Mouse (Mus musculus): ENCODE data around the gene 1700016D06Rik. TPM values are rescaled to one million over a fixed set of nuclear protein-coding genes. Genes with fewer than 3 reads are reported as not detected.

1700016D06Rik gene
- total RNA-seq (2012; rRNA removed) (not detected in 2 replicates), polyA plus RNA-seq (2012; ENCODE audit: insufficient read depth in 1 of 2, insufficient read length in 2 of 2, low read depth in 1 of 2, low replicate concordance in 2 of 2, missing spikeins in 1 of 2) (not detected)

- no peak within 1 kb of the TSS for H3K9ac ChIP-seq (ENCODE audit: control insufficient read depth, low read depth, low read length, poor library complexity, severe bottlenecking)
- TF ChIP-seq GABPA (IDR thresholded peaks at IDR 0.05; ENCODE audit: low read depth, low read length): no peak
- TF ChIP-seq POLR2A (IDR thresholded peaks at IDR 0.05; ENCODE audit: control insufficient read depth in 1 of 2, insufficient read depth in 1 of 2, low read depth in 1 of 2, low read length in 2 of 2, poor library complexity in 1 of 2): no peak
- no peak for TF ChIP-seq ZKSCAN1 (IDR thresholded peaks at IDR 0.05; ENCODE audit: low read depth, low read length)
- TF ChIP-seq E2F4 (IDR thresholded peaks at IDR 0.05; ENCODE audit: borderline replicate concordance, low read depth, low read length): no peak
- TF ChIP-seq POLR2AphosphoS2 (IDR thresholded peaks at IDR 0.05; ENCODE audit: low read length): no peak
- TF ChIP-seq CTCF (IDR thresholded peaks at IDR 0.05 in 2 of 3, conservative IDR thresholded peaks at IDR 0.05 in 1 of 3; ENCODE audit: control insufficient read depth in 1 of 3, insufficient read depth in 1 of 3, low read depth in 2 of 3, low read length in 3 of 3, poor library complexity in 1 of 3, severe bottlenecking in 1 of 3): no peak
- TF ChIP-seq ELF1 (IDR thresholded peaks at IDR 0.05; ENCODE audit: low read depth, low read length): no peak
- no peak for TF ChIP-seq UBTF (IDR thresholded peaks at IDR 0.05; ENCODE audit: borderline replicate concordance, insufficient read depth, low read depth, low read length)
- TF ChIP-seq MEF2A (IDR thresholded peaks at IDR 0.05; ENCODE audit: extremely low read depth, insufficient replicate concordance, low read depth, low read length, poor library complexity, severe bottlenecking): no peak
- TF ChIP-seq POLR2AphosphoS5 (IDR thresholded peaks at IDR 0.05; ENCODE audit: borderline replicate concordance, low read depth, low read length): no peak
- TF ChIP-seq USF1 (IDR thresholded peaks at IDR 0.05; ENCODE audit: low read depth, low read length): no peak
- H3K27me3 ChIP-seq (ENCODE audit: control insufficient read depth in 1 of 2, insufficient read depth in 2 of 2, low read length in 2 of 2): no peaks in the 10 kb centered on the region
Observed at GRCm38 (mm10) chr8:11701033-11701362, at the start of gene 1700016D06Rik. TSS of gene 1700016D06Rik (minus strand) at chr8:11701063.

GRCm38 (mm10) chr8:11749472-11749871 lies 48.6 kb upstream of the 1700016D06Rik start:
- Histone ChIP-seq H3K79me2 (ENCODE audit: control insufficient read depth, insufficient read depth, low read length, poor library complexity) (no peaks in the 10 kb centered on the region), H3K4me1 (ENCODE audit: control insufficient read depth in 1 of 2, insufficient read depth in 2 of 2, low read length in 2 of 2) (no peaks in the 10 kb centered on the region), H3K9me3 (replicated peaks; ENCODE audit: insufficient read depth, low read length) (no peaks in the 10 kb centered on the region), H3K9ac (ENCODE audit: control insufficient read depth, low read depth, low read length, poor library complexity, severe bottlenecking) (no peak overlapping the region), H3K4me3 (ENCODE audit: control insufficient read depth in 1 of 2, insufficient read depth in 1 of 2, low read depth in 2 of 2, low read length in 2 of 2) (no peak overlapping the region), H3K36me3 (ENCODE audit: control insufficient read depth in 1 of 2, insufficient read depth in 2 of 2, low read length in 2 of 2) (no peaks in the 10 kb centered on the region), H3K27me3 (ENCODE audit: control insufficient read depth in 1 of 2, insufficient read depth in 2 of 2, low read length in 2 of 2) (peaks cover 0 to 3% of the 10 kb centered on the region in 2 experiments; a peak in 2 of 4 replicates), H3K27ac (ENCODE audit: control insufficient read depth, low read depth, low read length) (no peak overlapping the region)
- DNase-seq (ENCODE audit: low read depth, low spot score): no peak
- TF ChIP-seq TBP (IDR thresholded peaks at IDR 0.05; ENCODE audit: low read depth, low read length) (no peak), MYB (IDR thresholded peaks at IDR 0.05; ENCODE audit: low read depth, low read length) (no peak), ZNF384 (IDR thresholded peaks at IDR 0.05; ENCODE audit: low read depth, low read length) (no peak), MEF2A (IDR thresholded peaks at IDR 0.05; ENCODE audit: extremely low read depth, insufficient replicate concordance, low read depth, low read length, poor library complexity, severe bottlenecking) (no peak), JUND (IDR thresholded peaks at IDR 0.05; ENCODE audit: low read depth, low read length) (no peak), SIN3A (IDR thresholded peaks at IDR 0.05; ENCODE audit: low read length) (no peak), POLR2AphosphoS2 (IDR thresholded peaks at IDR 0.05; ENCODE audit: low read length) (no peak), E2F4 (IDR thresholded peaks at IDR 0.05; ENCODE audit: borderline replicate concordance, low read depth, low read length) (no peak), MAZ (IDR thresholded peaks at IDR 0.05; ENCODE audit: low read depth, low read length) (no peak), GATA1 (IDR thresholded peaks at IDR 0.05; ENCODE audit: low read depth, low read length) (no peak), CHD1 (IDR thresholded peaks at IDR 0.05; ENCODE audit: low read depth, low read length) (no peak), UBTF (IDR thresholded peaks at IDR 0.05; ENCODE audit: borderline replicate concordance, insufficient read depth, low read depth, low read length) (no peak), CTCF (IDR thresholded peaks at IDR 0.05 in 2 of 3, conservative IDR thresholded peaks at IDR 0.05 in 1 of 3; ENCODE audit: control insufficient read depth in 1 of 3, insufficient read depth in 1 of 3, low read depth in 2 of 3, low read length in 3 of 3, poor library complexity in 1 of 3, severe bottlenecking in 1 of 3) (no peak), KAT2A (conservative IDR thresholded peaks at IDR 0.05; ENCODE audit: low read depth, low read length) (no peak)

More at GRCm38 (mm10) chr8:11701033-11701362, at the start of gene 1700016D06Rik:
- H3K36me3 ChIP-seq (ENCODE audit: control insufficient read depth in 1 of 2, insufficient read depth in 2 of 2, low read length in 2 of 2): peaks cover 0 to 5% of the 10 kb centered on the region in 2 experiments; a peak in 2 of 4 replicates
- H3K79me2 ChIP-seq (ENCODE audit: control insufficient read depth, insufficient read depth, low read length, poor library complexity): no peaks in the 10 kb centered on the region
- H3K4me1 ChIP-seq (ENCODE audit: control insufficient read depth in 1 of 2, insufficient read depth in 2 of 2, low read length in 2 of 2): peaks cover 0 to 6% of the 10 kb centered on the region in 2 experiments; a peak in 3 of 4 replicates
- no peak within 1 kb of the TSS for H3K27ac ChIP-seq (ENCODE audit: control insufficient read depth, low read depth, low read length)
- H3K4me3 ChIP-seq (ENCODE audit: control insufficient read depth in 1 of 2, insufficient read depth in 1 of 2, low read depth in 2 of 2, low read length in 2 of 2): no peak within 1 kb of the TSS
- no peaks in the 10 kb centered on the region for H3K9me3 ChIP-seq (replicated peaks; ENCODE audit: insufficient read depth, low read length)
- no peak for DNase-seq (ENCODE audit: low read depth, low spot score)

All from MEL (cell line).